Mouse (Mus musculus) forebrain, embryonic 14.5 days (tissue): ENCODE data around the gene Prap1. TPM values are rescaled to one million over a fixed set of nuclear protein-coding genes. Genes with fewer than 3 reads are reported as not detected.

Experiments used
- ATAC-seq: fragments of 200-750 bp; cut with Nextera tagmentation; 2 replicates; pipeline ENCODE4 v1.8.0; 2017; ENCODE audit warnings: mild to moderate bottlenecking, moderate library complexity
- DNase-seq: peaks from one replicate; pipeline ENCODE4 v3.0.0-alpha.2; 2015; ENCODE audit warnings: low spot score
- H3K27ac ChIP-seq: fragments of 300-500 bp; sonication (generic); 2 replicates; pipeline ENCODE4 v1.5.1; 2014; ENCODE audit warnings: low read depth, mild to moderate bottlenecking, control low read depth, low read length, moderate library complexity
- H3K27me3 ChIP-seq: fragments of 300-500 bp; sonication (generic); replicated peaks from 2 replicates; pipeline ENCODE4 v1.6.1; 2014; ENCODE audit warnings: low read length, control low read depth, mixed read lengths; ENCODE audit not compliant: control insufficient read depth, insufficient read depth
- H3K36me3 ChIP-seq: fragments of 300-500 bp; sonication (generic); 2 replicates; pipeline ENCODE4 v1.6.1; 2014; ENCODE audit warnings: low read length, control low read depth; ENCODE audit not compliant: control insufficient read depth, insufficient read depth
- H3K4me1 ChIP-seq: fragments of 300-500 bp; sonication (generic); 2 replicates; pipeline ENCODE4 v1.6.1; 2014; ENCODE audit warnings: antibody characterized with exemption, low read length, control low read depth; ENCODE audit not compliant: control insufficient read depth, insufficient read depth
- H3K4me2 ChIP-seq: fragments of 300-500 bp; sonication (generic); 2 replicates; pipeline ENCODE4 v1.6.1; 2014; ENCODE audit warnings: mild to moderate bottlenecking, control low read depth, low read length
- H3K4me3 ChIP-seq: fragments of 300-500 bp; sonication (generic); 2 replicates; pipeline ENCODE4 v1.5.1; 2014; ENCODE audit warnings: low read depth, low read length, control low read depth
- H3K9ac ChIP-seq: fragments of 300-500 bp; sonication (generic); 2 replicates; pipeline ENCODE4 v1.6.1; 2014; ENCODE audit warnings: mild to moderate bottlenecking, low read length, control low read depth, moderate library complexity
- H3K9me3 ChIP-seq: fragments of 300-500 bp; sonication (generic); replicated peaks from 2 replicates; pipeline ENCODE4 v1.6.1; 2016; ENCODE audit warnings: low read length, control low read depth, mixed read lengths; ENCODE audit not compliant: control insufficient read depth
- WGBS: fragments of 180-500 bp; shearing (Covaris S2); extraction: QIAGEN DNeasy Blood & Tissue Kit; methylation state at CpG from one replicate; pipeline ENCODE4 v1.1.7; 2014; 5-methylcytosine and 5-hydroxymethylcytosine counted together
- polyA plus RNA-seq: library from polyadenylated mRNA; unstranded; fragments of >200 nt; fragmentation: Nextera tagmentation; extraction: Ambion mirVana; gene quantifications from 2 replicates; pipeline ENCODE4 v1.2.1, GENCODE M21; 2014

Prap1 gene
- polyA plus RNA-seq, 1 experiment from 2014 or later: not detected

- H3K36me3 ChIP-seq: no peaks in the 10 kb centered on the region
- peaks cover 33% of the 10 kb centered on the region for H3K4me1 ChIP-seq
- H3K9ac ChIP-seq: no peak overlapping the region
- ATAC-seq (no peak), DNase-seq (no peak)
- WGBS: 19% methylated on average over 4 of the region's 4 CpGs
- no peak overlapping the region for H3K4me2 ChIP-seq
- peaks cover 10% of the 10 kb centered on the region; the same call in 1 of the 2 replicates for H3K27me3 ChIP-seq
- no peaks in the 10 kb centered on the region for H3K9me3 ChIP-seq
- H3K4me3 ChIP-seq: no peak overlapping the region
- H3K27ac ChIP-seq: no peak overlapping the region
Measured at GRCm38 (mm10) chr7:140059601-140060000, 33.6 kb upstream of the Prap1 start.

- ATAC-seq (peak; percentile 66), DNase-seq (peak; percentile 93)
- WGBS: under 1% methylated on average over 47 of the region's 47 CpGs
- H3K4me3 ChIP-seq: peak overlapping the region; percentile 30
- H3K27me3 ChIP-seq: peaks cover 10% of the 10 kb centered on the region; the same call in 1 of the 2 replicates
- H3K4me1 ChIP-seq: peaks cover 33% of the 10 kb centered on the region
- no peaks in the 10 kb centered on the region for H3K36me3 ChIP-seq
- peak overlapping the region; percentile 72 for H3K4me2 ChIP-seq
- H3K9me3 ChIP-seq: no peaks in the 10 kb centered on the region
- peak overlapping the region; percentile 58 for H3K9ac ChIP-seq
- peak overlapping the region; percentile 76 for H3K27ac ChIP-seq
Measured at GRCm38 (mm10) chr7:140060936-140061831, 32.0 kb upstream of the Prap1 start.

GRCm38 (mm10) chr7:140061832-140062130 lies 31.4 kb upstream of the Prap1 start:
- Histone ChIP-seq H3K9ac (peak overlapping the region; percentile 58; the same call in 1 of the 2 replicates), H3K36me3 (no peaks in the 10 kb centered on the region), H3K9me3 (no peaks in the 10 kb centered on the region), H3K4me1 (peaks cover 33% of the 10 kb centered on the region), H3K4me3 (peak overlapping the region; percentile 30), H3K27me3 (0 out of 2 replicates have a peak, but pooled peaks cover 10% of the 10 kb centered on the region), H3K4me2 (peak overlapping the region; percentile 72), H3K27ac (peak overlapping the region; percentile 76; the same call in 1 of the 2 replicates)
- no peak for DNase-seq
- 2% methylated on average over 6 of the region's 6 CpGs for WGBS
- no peak for ATAC-seq

- Histone ChIP-seq H3K9ac (no peak overlapping the region), H3K27ac (0 out of 2 replicates have a peak overlapping the region, but pooled peaks have one; percentile 76), H3K9me3 (no peaks in the 10 kb centered on the region), H3K27me3 (0 out of 2 replicates have a peak, but pooled peaks cover 10% of the 10 kb centered on the region), H3K4me3 (no peak overlapping the region), H3K36me3 (no peaks in the 10 kb centered on the region), H3K4me1 (peaks cover 32% of the 10 kb centered on the region), H3K4me2 (peak overlapping the region; percentile 72; the same call in 1 of the 2 replicates)
- ATAC-seq (no peak), DNase-seq (peak; percentile 58)
- WGBS: 11% methylated on average over 11 of the region's 11 CpGs
Measured at GRCm38 (mm10) chr7:140062307-140062706, 30.9 kb upstream of the Prap1 start.

GRCm38 (mm10) chr7:140063092-140063491 lies 30.1 kb upstream of the Prap1 start:
- H3K9me3 ChIP-seq: no peaks in the 10 kb centered on the region
- no peak overlapping the region for H3K4me3 ChIP-seq
- H3K9ac ChIP-seq: no peak overlapping the region
- H3K27ac ChIP-seq: no peak overlapping the region
- ATAC-seq (no peak), DNase-seq (peak; percentile 88)
- peaks cover 29% of the 10 kb centered on the region for H3K4me1 ChIP-seq
- no peak overlapping the region for H3K4me2 ChIP-seq
- H3K36me3 ChIP-seq: no peaks in the 10 kb centered on the region
- H3K27me3 ChIP-seq: 0 out of 2 replicates have a peak, but pooled peaks cover 10% of the 10 kb centered on the region
- 16% methylated on average over 7 of the region's 7 CpGs for WGBS

- DNase-seq: no peak
- Histone ChIP-seq H3K4me3 (no peak overlapping the region), H3K4me1 (no peaks in the 10 kb centered on the region), H3K9me3 (no peaks in the 10 kb centered on the region), H3K9ac (no peak overlapping the region), H3K27me3 (0 out of 2 replicates have a peak, but pooled peaks cover 16% of the 10 kb centered on the region), H3K27ac (no peak overlapping the region), H3K4me2 (no peak overlapping the region), H3K36me3 (0 out of 2 replicates have a peak, but pooled peaks cover 4% of the 10 kb centered on the region)
- ATAC-seq: no peak
- WGBS: 70% methylated on average over 6 of the region's 6 CpGs
Measured at GRCm38 (mm10) chr7:140067397-140067796, 25.8 kb upstream of the Prap1 start.

- Histone ChIP-seq H3K4me3 (no peak overlapping the region), H3K27me3 (0 out of 2 replicates have a peak, but pooled peaks cover 15% of the 10 kb centered on the region), H3K4me1 (no peaks in the 10 kb centered on the region), H3K9me3 (no peaks in the 10 kb centered on the region), H3K4me2 (peak overlapping the region; percentile 1; the same call in 1 of the 2 replicates), H3K9ac (0 out of 2 replicates have a peak overlapping the region, but pooled peaks have one; percentile 13), H3K27ac (no peak overlapping the region), H3K36me3 (0 out of 2 replicates have a peak, but pooled peaks cover 4% of the 10 kb centered on the region)
- WGBS: 43% methylated on average over 39 of the region's 39 CpGs
- DNase-seq (no peak), ATAC-seq (no peak)
Measured at GRCm38 (mm10) chr7:140070042-140070711, 23.0 kb upstream of the Prap1 start.

GRCm38 (mm10) chr7:140077698-140078097 lies 15.5 kb upstream of the Prap1 start:
- H3K9me3 ChIP-seq: no peaks in the 10 kb centered on the region
- DNase-seq: no peak
- no peak overlapping the region for H3K9ac ChIP-seq
- 76% methylated on average over 6 of the region's 6 CpGs for WGBS
- peaks cover 24% of the 10 kb centered on the region for H3K4me1 ChIP-seq
- H3K4me3 ChIP-seq: no peak overlapping the region
- ATAC-seq: no peak
- H3K36me3 ChIP-seq: no peaks in the 10 kb centered on the region
- no peak overlapping the region for H3K27ac ChIP-seq
- H3K27me3 ChIP-seq: peaks cover 13% of the 10 kb centered on the region; the same call in 1 of the 2 replicates
- no peak overlapping the region for H3K4me2 ChIP-seq
